Mouse (Mus musculus) stomach, postnatal 0 days (tissue): ENCODE data around the gene Gm3448.
"Not testable (repeated sequence)": the region's sequence is repeated elsewhere in the genome, so short reads cannot be mapped to it uniquely, and the experiment has no call there.

Source experiments
- CTCF ChIP-seq: IDR thresholded peaks from 2 replicates; pipeline ENCODE4 v1.5.1; 2016; ENCODE audit warnings: antibody characterized with exemption, low read depth, mild to moderate bottlenecking, moderate library complexity
- EP300 ChIP-seq: optimal IDR thresholded peaks from 2 replicates; pipeline ENCODE3; 2016; ENCODE audit warnings: antibody characterized with exemption

- not testable (repeated sequence) for TF ChIP-seq EP300, CTCF
Observed at GRCm38 (mm10) chr17:15053183-15053828, 12.0 kb upstream of the Gm3448 start.
